Mouse (Mus musculus): ENCODE results near the gene Chrna1. TPM values are rescaled to one million over a fixed set of nuclear protein-coding genes. Genes with fewer than 3 reads are reported as not detected.
A peak's percentile ranks its signal among the peaks of the same experiment; 100 is the strongest.

The Chrna1 gene
- polyA plus RNA-seq, 1 experiment from 2014 or later = 3.2 TPM

DNA sequence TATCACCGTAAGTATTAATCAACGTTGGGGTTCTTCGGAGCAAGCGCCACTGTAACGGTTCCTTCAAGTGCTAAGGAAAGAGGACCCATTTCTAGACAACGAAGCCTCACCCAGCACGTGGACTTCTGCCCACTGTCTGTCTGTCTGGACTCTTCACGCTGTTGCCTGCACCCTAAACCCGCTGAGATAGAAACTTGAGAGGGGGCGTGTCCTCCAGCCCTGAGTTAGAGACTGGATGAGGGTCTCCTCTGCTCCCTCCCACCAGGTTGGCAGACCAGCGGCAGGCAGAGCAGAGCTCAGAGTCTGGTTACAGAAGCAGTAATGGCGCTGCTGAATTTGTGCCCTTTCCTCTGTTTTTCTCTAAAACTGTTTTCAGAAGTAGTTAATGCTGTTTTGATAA lies 10.0 kb upstream of the Chrna1 start:
- Histone ChIP-seq H3K9ac (peak overlapping the region; percentile 49; the same call in 1 of the 2 replicates), H3K4me2 (peak overlapping the region; percentile 67), H3K36me3 (no peaks in the 10 kb centered on the region), H3K9me3 (no peaks in the 10 kb centered on the region), H3K27ac (no peak overlapping the region), H3K27me3 (no peaks in the 10 kb centered on the region), H3K4me3 (peak overlapping the region; percentile 39), H3K4me1 (peaks cover 47% of the 10 kb centered on the region)
- ATAC-seq (ENCODE audit: insufficient number of reproducible peaks, insufficient read depth, low FRiP score, low TSS enrichment, low read depth) = no peak
- 8% methylated on average over 12 of the region's 12 CpGs for whole genome bisulfite sequencing

- Histone ChIP-seq H3K9ac (no peak overlapping the region), H3K4me3 (no peak overlapping the region), H3K27ac (no peak overlapping the region), H3K36me3 (no peaks in the 10 kb centered on the region), H3K27me3 (0 out of 2 replicates have a peak, but pooled peaks cover under 1% of the 10 kb centered on the region), H3K9me3 (no peaks in the 10 kb centered on the region), H3K4me2 (no peak overlapping the region), H3K4me1 (peaks cover 47% of the 10 kb centered on the region)
- 58% methylated on average over 2 of the region's 2 CpGs for WGBS
- ATAC-seq (ENCODE audit: insufficient number of reproducible peaks, insufficient read depth, low FRiP score, low TSS enrichment, low read depth) = no peak
Measured at GRCm38 (mm10) chr2:73588951-73589350, 8.8 kb upstream of the Chrna1 start.

GRCm38 (mm10) chr2:73587109-73587506 lies 7.0 kb upstream of the Chrna1 start:
- H3K36me3 ChIP-seq = no peaks in the 10 kb centered on the region

GRCm38 (mm10) chr2:73586392-73587108 lies 6.4 kb upstream of the Chrna1 start:
- H3K4me1 ChIP-seq = peaks cover 30% of the 10 kb centered on the region
- H3K27ac ChIP-seq = no peak overlapping the region
- no peaks in the 10 kb centered on the region for H3K9me3 ChIP-seq
- H3K4me2 ChIP-seq = no peak overlapping the region
- H3K27me3 ChIP-seq = peaks cover 17% of the 10 kb centered on the region
- H3K9ac ChIP-seq = no peak overlapping the region
- ATAC-seq (ENCODE audit: insufficient number of reproducible peaks, insufficient read depth, low FRiP score, low TSS enrichment, low read depth) = no peak
- H3K4me3 ChIP-seq = no peak overlapping the region
- no peaks in the 10 kb centered on the region for H3K36me3 ChIP-seq
- WGBS = 55% methylated on average over 10 of the region's 10 CpGs

More at GRCm38 (mm10) chr2:73587109-73587506, 7.0 kb upstream of the Chrna1 start:
- Histone ChIP-seq H3K4me3 (no peak overlapping the region), H3K27ac (no peak overlapping the region), H3K9ac (no peak overlapping the region), H3K4me1 (peaks cover 31% of the 10 kb centered on the region), H3K9me3 (no peaks in the 10 kb centered on the region), H3K4me2 (no peak overlapping the region), H3K27me3 (peaks cover 13% of the 10 kb centered on the region)
- WGBS = 60% methylated on average over 4 of the region's 4 CpGs
- ATAC-seq (ENCODE audit: insufficient number of reproducible peaks, insufficient read depth, low FRiP score, low TSS enrichment, low read depth) = no peak

- Histone ChIP-seq H3K4me2 (peak overlapping the region; percentile 67), H3K4me3 (peak overlapping the region; percentile 46), H3K4me1 (peaks cover 21% of the 10 kb centered on the region), H3K36me3 (no peaks in the 10 kb centered on the region), H3K27ac (0 out of 2 replicates have a peak overlapping the region, but pooled peaks have one; percentile 1), H3K27me3 (peaks cover 20% of the 10 kb centered on the region), H3K9ac (peak overlapping the region; percentile 63), H3K9me3 (no peaks in the 10 kb centered on the region)
- WGBS = 12% methylated on average over 12 of the region's 12 CpGs
- no peak for ATAC-seq (ENCODE audit: insufficient number of reproducible peaks, insufficient read depth, low FRiP score, low TSS enrichment, low read depth)
Measured at GRCm38 (mm10) chr2:73585347-73585831, 5.3 kb upstream of the Chrna1 start.

DNA sequence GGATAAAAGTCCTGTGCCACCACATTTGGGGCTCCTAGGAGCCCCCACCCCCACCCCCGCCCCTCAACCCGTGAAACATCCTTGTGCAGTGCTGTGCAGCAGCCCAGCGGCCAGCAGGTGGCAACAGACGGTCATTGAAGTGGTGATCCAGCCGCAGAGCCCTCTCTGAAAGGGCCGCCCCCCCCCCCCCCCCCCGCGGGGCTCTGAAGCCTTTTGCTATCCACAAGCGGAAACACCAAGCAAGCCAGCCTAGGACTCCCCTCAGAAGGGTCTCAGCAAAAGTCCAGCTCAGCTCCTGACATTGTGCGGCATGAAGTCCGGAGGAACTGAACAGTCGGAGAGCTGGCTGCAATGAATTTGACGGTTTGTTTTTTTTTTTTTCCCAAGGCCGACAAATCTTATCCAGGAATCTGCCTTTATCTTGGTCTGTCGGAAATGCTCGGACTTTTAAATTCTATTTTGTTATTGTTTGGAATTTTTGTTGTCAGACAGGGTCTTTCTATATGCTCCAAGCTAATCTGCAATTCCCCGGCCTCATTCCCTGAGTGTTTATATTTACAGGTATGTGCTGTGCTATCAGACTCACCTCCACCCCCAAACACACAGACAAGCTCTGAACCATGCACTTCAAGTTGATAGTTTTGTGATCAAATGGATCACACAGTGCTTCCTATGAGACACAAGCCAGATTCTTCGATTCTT lies 4.7 kb upstream of the Chrna1 start:
- Histone ChIP-seq H3K4me1 (peaks cover 15% of the 10 kb centered on the region), H3K4me2 (peak overlapping the region; percentile 67), H3K36me3 (no peaks in the 10 kb centered on the region), H3K4me3 (peak overlapping the region; percentile 46), H3K27ac (0 out of 2 replicates have a peak overlapping the region, but pooled peaks have one; percentile 1), H3K9ac (peak overlapping the region; percentile 63), H3K27me3 (peaks cover 24% of the 10 kb centered on the region), H3K9me3 (no peaks in the 10 kb centered on the region)
- 2% methylated on average over 17 of the region's 18 CpGs for WGBS
- ATAC-seq (ENCODE audit: insufficient number of reproducible peaks, insufficient read depth, low FRiP score, low TSS enrichment, low read depth) = 0 out of 2 replicates have a peak, but pooled peaks have one; percentile 70

DNA sequence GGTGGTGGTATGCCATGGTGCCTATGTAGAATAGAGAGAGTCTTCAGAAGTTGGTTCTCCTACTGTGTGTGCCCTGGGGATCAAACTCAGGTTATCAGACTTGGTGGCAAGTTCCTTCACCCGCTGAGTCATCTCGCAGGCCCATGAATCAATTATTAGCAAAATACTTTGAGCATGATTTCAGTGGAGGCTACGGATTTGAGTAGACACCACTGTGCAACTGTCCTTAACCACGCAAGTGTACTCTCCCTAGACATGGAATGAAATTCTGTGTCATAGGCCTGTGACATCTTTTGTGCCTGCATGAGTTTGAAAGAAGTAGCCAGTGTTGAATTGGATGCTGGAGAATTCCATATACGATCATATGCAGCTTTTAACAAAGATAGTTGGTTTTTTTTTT lies 582 bp upstream of the Chrna1 start:
- Histone ChIP-seq H3K36me3 (no peaks in the 10 kb centered on the region), H3K4me2 (no peak overlapping the region), H3K27me3 (peaks cover 38% of the 10 kb centered on the region), H3K27ac (peak overlapping the region; percentile 49; the same call in 1 of the 2 replicates), H3K4me3 (no peak overlapping the region), H3K9ac (no peak overlapping the region), H3K4me1 (peaks cover 5% of the 10 kb centered on the region), H3K9me3 (no peaks in the 10 kb centered on the region)
- no peak for ATAC-seq (ENCODE audit: insufficient number of reproducible peaks, insufficient read depth, low FRiP score, low TSS enrichment, low read depth)
- WGBS = 84% methylated on average over 5 of the region's 5 CpGs

DNA sequence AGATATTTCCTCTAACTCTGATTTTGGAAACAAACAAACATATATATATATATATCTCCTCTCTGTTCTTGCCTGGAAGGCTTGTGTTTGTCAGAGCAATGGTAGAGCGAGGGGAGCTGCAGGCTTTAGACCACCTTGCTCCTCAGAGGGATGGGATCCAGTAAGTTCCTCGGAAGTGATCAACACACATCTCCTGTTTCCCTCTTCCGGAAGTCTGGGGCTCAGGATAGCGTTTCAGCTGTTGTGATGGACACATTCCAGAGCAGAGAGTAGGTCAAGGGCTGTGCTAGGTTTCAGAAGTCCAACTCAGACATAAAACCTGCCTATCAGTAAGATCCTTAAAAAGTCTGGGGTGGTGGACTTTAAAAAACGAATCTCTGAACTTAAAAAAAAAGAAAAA lies 970 bp downstream of the Chrna1 start:
- no peaks in the 10 kb centered on the region for H3K4me1 ChIP-seq
- no peaks in the 10 kb centered on the region for H3K36me3 ChIP-seq
- H3K4me3 ChIP-seq = no peak overlapping the region
- H3K9ac ChIP-seq = no peak overlapping the region
- H3K9me3 ChIP-seq = no peaks in the 10 kb centered on the region
- no peak overlapping the region for H3K4me2 ChIP-seq
- H3K27ac ChIP-seq = no peak overlapping the region
- WGBS = 42% methylated on average over 5 of the region's 5 CpGs
- ATAC-seq (ENCODE audit: insufficient number of reproducible peaks, insufficient read depth, low FRiP score, low TSS enrichment, low read depth) = no peak
- H3K27me3 ChIP-seq = peaks cover 49% of the 10 kb centered on the region

- H3K9me3 ChIP-seq = no peaks in the 10 kb centered on the region
- no peak for ATAC-seq (ENCODE audit: insufficient number of reproducible peaks, insufficient read depth, low FRiP score, low TSS enrichment, low read depth)
- no peak overlapping the region for H3K9ac ChIP-seq
- WGBS = 76% methylated on average over 6 of the region's 6 CpGs
- peaks cover 22% of the 10 kb centered on the region; the same call in 1 of the 2 replicates for H3K4me1 ChIP-seq
- H3K4me3 ChIP-seq = no peak overlapping the region
- no peak overlapping the region for H3K27ac ChIP-seq
- H3K27me3 ChIP-seq = peaks cover 40% of the 10 kb centered on the region
- H3K36me3 ChIP-seq = no peaks in the 10 kb centered on the region
- no peak overlapping the region for H3K4me2 ChIP-seq
Measured at GRCm38 (mm10) chr2:73574418-73574817, 5.7 kb downstream of the Chrna1 start.

- H3K4me1 ChIP-seq = peaks cover 22% of the 10 kb centered on the region; the same call in 1 of the 2 replicates
- no peaks in the 10 kb centered on the region for H3K9me3 ChIP-seq
- peak overlapping the region; percentile 52 for H3K27ac ChIP-seq
- peaks cover 41% of the 10 kb centered on the region for H3K27me3 ChIP-seq
- no peaks in the 10 kb centered on the region for H3K36me3 ChIP-seq
- H3K4me3 ChIP-seq = no peak overlapping the region
- WGBS = 32% methylated on average over 4 of the region's 4 CpGs
- ATAC-seq (ENCODE audit: insufficient number of reproducible peaks, insufficient read depth, low FRiP score, low TSS enrichment, low read depth) = no peak
- H3K9ac ChIP-seq = no peak overlapping the region
- H3K4me2 ChIP-seq = peak overlapping the region; percentile 57
Measured at GRCm38 (mm10) chr2:73573556-73573955, 6.6 kb downstream of the Chrna1 start.

DNA sequence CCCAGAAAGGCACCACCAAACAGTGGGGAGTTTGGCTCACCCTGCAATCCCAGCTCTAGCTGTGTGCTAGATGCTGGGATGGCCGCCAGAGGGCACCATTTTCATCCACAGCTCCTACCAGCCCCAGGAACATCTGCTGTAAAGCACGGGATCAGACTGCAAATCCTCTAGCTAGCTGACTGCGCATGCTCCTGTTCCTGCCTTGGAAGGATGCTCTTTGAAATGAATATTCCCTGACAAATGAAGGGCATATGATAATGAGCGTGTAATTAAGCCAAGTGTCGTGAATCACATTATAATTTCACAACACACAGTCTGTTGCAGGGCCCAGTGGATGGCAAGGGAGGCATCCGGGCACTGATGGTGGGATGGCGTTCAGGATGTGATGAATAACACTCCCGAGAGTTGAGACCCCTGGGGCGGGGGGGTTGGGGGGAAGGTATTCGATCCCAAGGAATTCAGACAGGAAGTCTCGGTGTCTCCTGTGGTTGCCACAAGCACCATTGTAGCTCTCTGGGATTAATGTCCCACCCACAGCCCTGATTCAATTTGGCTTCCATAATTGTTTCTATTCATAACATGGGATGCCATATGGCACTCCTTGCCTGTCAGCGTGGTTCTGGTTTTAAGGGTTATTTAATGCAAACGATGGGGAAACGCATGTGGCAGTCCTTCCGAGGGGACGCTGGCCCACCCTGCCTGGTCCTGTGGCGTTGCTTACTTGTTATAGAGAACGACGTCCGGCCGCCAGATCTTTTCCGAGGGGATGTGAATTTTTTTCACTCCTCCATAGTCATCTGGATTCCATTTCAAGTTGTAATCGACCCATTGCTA lies 7.4 kb downstream of the Chrna1 start:
- WGBS = 10% methylated on average over 23 of the region's 23 CpGs
- Histone ChIP-seq H3K27me3 (peaks cover 46% of the 10 kb centered on the region), H3K4me3 (peak overlapping the region; percentile 27), H3K4me2 (peak overlapping the region; percentile 57), H3K27ac (peak overlapping the region; percentile 52), H3K9me3 (no peaks in the 10 kb centered on the region), H3K4me1 (peaks cover 22% of the 10 kb centered on the region; the same call in 1 of the 2 replicates), H3K36me3 (no peaks in the 10 kb centered on the region), H3K9ac (0 out of 2 replicates have a peak overlapping the region, but pooled peaks have one; percentile 21)
- ATAC-seq (ENCODE audit: insufficient number of reproducible peaks, insufficient read depth, low FRiP score, low TSS enrichment, low read depth) = peak; percentile 80; the same call in 1 of the 2 replicates
